Mouse (Mus musculus) liver, adult 2 months (tissue): Measurements from ENCODE around the gene Foxd2.

Experiments used
- CTCF ChIP-seq: fragments of 200-500 bp; IDR thresholded peaks from 2 replicates; pipeline ENCODE4 v1.5.1; 2011; ENCODE audit warnings: low read depth, low read length, control low read depth
- POLR2A ChIP-seq: fragments of 200-500 bp; IDR thresholded peaks from 2 replicates; pipeline ENCODE4 v1.6.1; 2011; ENCODE audit warnings: low read length, control low read depth; ENCODE audit not compliant: insufficient read depth; ENCODE audit errors: extremely low read depth

DNA sequence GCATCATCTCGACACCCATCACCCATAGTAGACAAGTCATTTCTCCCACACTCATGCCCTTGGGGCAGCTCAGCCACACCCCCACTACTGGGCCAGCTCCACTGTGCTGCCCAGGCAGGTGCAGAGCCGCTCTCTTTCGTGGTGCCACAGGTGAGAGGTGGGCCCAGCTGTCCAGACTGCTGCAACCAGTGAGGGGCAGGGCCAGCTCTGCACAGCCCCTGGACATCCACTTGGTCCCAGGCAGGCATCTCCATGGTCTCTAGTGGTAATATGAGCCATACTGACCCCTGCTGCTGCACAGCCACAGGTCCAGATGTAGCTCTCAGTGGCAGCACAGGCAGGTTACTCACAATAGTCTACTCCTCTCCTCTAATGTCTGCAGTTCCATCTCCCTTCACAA, 44.5 kb upstream of the Foxd2 start:
- TF ChIP-seq CTCF = no peak
- TF ChIP-seq POLR2A = no peak
